Mouse (Mus musculus) yolk sac, embryonic 10.5 days (tissue): Measurements from ENCODE around the gene Stat4.

Source experiments
- DNase-seq: peaks from one replicate; pipeline ENCODE4 v3.0.0-alpha.2; 2017; ENCODE audit warnings: low spot score

Stat4 gene

GRCm38 (mm10) chr1:52111217-52111616 is 124.3 kb downstream of the Stat4 start:
- no peak for DNase-seq

GRCm38 (mm10) chr1:52112301-52112700 is 125.4 kb downstream of the Stat4 start:
- DNase-seq, result no peak

DNA sequence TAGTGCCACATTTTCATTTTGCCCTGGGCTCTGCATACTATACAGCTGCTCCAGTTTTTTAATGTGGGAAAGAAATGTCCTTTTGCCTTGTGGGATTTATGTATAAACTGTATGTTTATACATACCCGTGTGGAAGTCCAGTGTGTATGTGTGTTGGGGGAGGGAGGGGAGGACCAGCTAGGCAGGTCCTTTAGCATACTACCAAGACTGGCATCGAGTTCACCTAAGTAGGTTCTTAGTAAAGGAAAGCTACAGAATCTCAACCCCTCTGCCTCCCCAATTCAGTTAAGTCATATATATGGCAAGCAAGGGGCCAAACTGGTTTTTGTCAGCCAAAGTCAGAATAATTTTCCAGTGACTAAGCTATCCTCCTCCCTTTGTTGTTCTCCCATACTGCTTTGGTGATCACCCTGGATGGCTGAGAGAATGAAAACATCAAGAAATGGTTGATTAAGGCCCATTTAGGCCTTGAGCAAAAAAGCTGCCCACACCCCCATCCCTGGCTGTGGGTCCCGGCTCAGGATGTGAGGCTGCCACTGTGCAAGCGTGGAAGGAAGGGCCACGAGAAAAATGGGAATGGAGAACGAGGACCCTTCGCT is 126.2 kb downstream of the Stat4 start:
- no peak for DNase-seq

GRCm38 (mm10) chr1:52113666-52114069 is 126.7 kb downstream of the Stat4 start:
- DNase-seq, result peak; percentile 96

GRCm38 (mm10) chr1:52116441-52116840 is 129.5 kb downstream of the Stat4 start:
- DNase-seq, result no peak

DNA sequence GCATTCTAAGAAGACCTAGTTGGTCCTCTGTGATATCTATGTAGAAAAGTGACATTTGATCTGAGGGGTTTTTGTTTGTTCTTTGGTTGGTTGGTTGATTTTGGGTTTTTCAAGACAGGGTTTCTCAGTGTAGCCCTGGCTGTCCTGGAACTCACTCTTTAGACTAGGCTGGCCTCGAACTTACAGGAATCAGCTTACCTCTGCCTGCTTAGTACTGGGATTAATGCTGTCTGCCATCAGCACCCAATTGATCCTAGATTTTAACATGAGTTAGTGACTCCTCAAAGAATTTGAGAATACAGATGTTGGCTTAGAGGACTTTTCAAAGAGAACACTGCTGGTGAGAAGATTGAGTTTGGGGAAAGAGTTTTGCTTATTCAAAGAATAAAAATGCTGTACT is 130.8 kb downstream of the Stat4 start:
- DNase-seq, result no peak

GRCm38 (mm10) chr1:52118860-52119591 is 132.1 kb downstream of the Stat4 start, which contains the start of gene Stat1:
TSS of gene Stat1 (plus strand) at chr1:52119440.
- peak; percentile 92 for DNase-seq

GRCm38 (mm10) chr1:52119691-52120090 is 132.7 kb downstream of the Stat4 start:
- DNase-seq, result no peak

DNA sequence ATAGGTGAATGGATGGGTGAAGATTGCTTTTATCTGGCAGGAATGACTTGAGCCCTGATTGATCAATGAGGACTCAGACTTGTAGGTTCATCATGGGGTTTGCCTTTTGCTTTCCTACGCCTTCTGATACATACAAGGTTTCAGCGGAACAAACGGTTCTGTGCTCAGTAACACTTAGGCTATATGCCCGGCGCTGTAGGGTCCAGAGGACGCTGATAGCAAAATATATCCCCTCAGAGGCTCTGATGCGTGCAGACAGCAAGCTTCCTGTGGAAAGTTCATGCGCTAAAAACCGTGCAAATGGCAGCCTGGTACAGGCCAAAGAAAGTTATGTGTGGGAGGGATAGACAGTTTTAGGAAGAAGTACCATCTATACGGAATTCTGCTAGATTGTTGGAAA is 133.2 kb downstream of the Stat4 start:
- DNase-seq, result no peak

- no peak for DNase-seq
These were observed 134.1 kb downstream of the Stat4 start for GRCm38 (mm10) chr1:52121052-52121451.

DNA sequence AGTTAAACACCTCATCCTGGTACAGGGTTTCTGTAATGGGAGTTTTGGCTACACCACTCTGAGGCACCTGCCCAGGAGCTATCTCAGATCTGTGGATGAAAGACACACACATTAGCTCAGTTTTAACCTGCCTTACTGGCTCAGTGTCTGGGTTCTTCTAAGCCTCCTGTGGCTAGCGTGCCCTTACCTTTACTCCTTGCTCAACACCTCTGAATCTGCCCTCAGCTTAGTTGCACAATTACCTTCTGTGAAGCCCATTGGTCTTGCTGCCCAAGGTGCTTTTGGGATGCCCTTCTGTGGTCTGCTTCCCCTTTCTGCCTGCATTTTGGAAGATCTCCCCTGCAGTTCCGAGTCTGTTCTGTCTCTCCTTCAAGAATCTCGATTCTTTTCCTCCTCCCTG is 137.9 kb downstream of the Stat4 start:
- no peak for DNase-seq

GRCm38 (mm10) chr1:52127350-52127749 is 140.4 kb downstream of the Stat4 start:
- no peak for DNase-seq

GRCm38 (mm10) chr1:52129794-52130193 is 142.8 kb downstream of the Stat4 start:
- DNase-seq, result no peak

DNA sequence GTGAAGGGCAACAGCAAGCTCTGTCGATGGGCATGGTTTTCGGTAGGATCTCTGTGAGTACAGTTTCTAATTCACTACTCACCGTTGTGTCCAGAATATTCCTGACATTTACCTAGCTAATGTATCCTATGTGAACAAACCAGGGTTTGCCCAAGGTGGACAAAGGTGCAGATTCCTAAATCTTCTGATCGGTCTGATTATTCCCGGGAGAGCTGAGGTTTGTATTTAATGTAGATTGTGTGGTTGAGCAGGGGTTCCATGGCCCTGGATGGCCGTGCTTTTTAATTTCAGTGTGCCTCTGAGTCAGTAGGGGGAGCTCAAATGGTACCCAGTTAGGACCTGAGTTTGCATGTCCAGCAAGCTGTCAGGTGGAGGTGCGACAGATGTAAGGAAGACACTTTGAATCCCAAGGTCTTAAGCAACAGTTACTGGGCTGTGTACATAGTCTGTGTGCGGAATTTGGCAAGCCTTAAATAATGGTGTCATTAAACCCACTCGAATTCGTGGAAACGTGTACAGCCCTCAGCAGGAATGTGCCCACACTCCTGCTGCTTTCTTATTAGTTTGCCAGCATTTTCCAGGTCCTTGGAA is 144.9 kb downstream of the Stat4 start:
- DNase-seq, result no peak

- DNase-seq, result no peak
These were observed 146.3 kb downstream of the Stat4 start for GRCm38 (mm10) chr1:52133254-52133653.

DNA sequence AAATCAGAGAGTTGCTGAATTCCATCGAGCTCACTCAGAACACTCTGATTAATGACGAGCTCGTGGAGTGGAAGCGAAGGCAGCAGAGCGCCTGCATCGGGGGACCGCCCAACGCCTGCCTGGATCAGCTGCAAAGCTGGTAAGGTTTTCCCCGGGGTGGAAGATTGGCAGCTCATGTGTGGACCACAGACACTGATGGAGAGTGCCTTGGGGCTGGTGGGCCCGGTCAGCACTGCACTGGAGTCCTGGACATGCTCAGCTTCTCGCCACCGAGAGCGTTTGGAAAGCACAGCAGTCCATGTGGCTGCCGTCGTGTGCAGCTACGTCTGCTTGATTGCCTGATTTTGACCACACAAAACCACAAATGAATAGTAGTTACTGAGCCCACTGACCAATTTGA is 150.3 kb downstream of the Stat4 start:
- no peak for DNase-seq

DNA sequence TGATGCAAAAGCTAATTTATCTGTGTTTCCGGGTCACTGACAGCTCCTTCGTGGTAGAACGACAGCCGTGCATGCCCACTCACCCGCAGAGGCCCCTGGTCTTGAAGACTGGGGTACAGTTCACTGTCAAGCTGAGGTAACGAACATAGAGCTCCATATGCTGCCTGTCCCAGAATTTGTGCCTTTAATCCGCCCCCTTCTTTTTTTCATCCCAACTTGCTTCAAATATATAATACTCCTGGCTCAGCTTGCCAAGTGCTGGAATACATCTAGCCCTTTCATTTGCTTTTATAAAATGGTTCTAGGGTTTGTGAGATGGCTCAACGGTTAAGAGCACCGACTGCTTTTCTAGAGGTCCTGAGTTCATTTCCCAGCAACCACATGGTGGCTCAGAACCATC is 153.6 kb downstream of the Stat4 start:
- DNase-seq, result no peak

GRCm38 (mm10) chr1:52141482-52141881 is 154.5 kb downstream of the Stat4 start:
- DNase-seq, result no peak

DNA sequence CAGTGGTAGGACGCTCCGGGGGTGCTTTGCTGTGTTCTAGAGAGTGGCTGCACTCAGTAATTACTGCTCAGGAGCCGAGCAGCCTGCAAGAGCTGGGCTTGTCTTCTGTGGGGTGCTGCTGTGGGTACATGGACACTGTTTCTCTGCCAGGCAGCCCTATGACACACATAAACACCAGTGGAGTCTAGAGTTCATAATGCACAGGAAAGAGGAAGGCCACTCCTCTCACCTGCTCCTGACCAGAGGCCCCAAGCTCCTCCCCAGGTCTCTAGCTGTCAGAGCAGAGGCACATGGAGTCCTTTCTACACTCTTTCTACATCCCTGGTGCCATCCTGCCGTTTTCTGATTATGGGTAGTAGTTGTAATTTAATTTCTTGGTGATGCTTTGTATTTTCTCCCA is 155.2 kb downstream of the Stat4 start:
- DNase-seq, result no peak

- DNase-seq, result no peak
These were observed 156.2 kb downstream of the Stat4 start for GRCm38 (mm10) chr1:52143191-52143590.

- no peak for DNase-seq
These were observed 156.7 kb downstream of the Stat4 start for GRCm38 (mm10) chr1:52143596-52144156.

DNA sequence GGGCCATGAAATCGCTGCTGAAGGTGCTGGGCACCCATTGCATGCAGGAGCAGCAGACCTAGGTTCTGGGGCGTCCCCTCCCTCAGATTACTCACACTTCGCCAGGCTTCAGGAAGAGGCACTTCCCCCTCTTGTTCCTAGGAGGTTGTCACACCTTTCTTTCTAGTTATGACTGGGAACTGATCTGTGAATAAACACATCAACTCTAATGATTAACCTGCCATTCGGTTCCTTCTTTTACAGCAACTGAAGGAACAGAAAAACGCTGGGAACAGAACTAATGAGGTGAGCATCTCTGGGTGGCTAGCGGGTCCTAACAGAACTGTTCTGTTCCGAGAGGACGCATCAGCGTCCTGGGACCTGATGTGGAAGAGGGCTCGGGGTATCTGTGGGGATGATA is 158.0 kb downstream of the Stat4 start:
- no peak for DNase-seq
